Mouse (Mus musculus): ENCODE data around the gene Arv1. TPM values are rescaled to one million over a fixed set of nuclear protein-coding genes. Genes with fewer than 3 reads are reported as not detected.

Arv1 gene
- polyA plus RNA-seq, 1 experiment from 2014 or later: 32.8 TPM

- Histone ChIP-seq H3K9me3 (no peaks in the 10 kb centered on the region), H3K36me3 (no peaks in the 10 kb centered on the region), H3K4me2 (peak overlapping the region; percentile 38), H3K4me3 (no peak overlapping the region), H3K27me3 (peaks cover 12% of the 10 kb centered on the region; the same call in 1 of the 2 replicates), H3K27ac (no peak overlapping the region), H3K4me1 (replicated peaks) (peaks cover 9% of the 10 kb centered on the region), H3K9ac (no peak overlapping the region)
- WGBS: 12% methylated on average over 16 of the region's 16 CpGs
- no peak for ATAC-seq (ENCODE audit: low FRiP score)
Observed at GRCm38 (mm10) chr8:124775695-124776094, 53.8 kb downstream of the Arv1 start.

GRCm38 (mm10) chr8:124780236-124780635, 58.3 kb downstream of the Arv1 start:
- Histone ChIP-seq H3K9me3 (no peaks in the 10 kb centered on the region), H3K4me1 (replicated peaks) (peaks cover 22% of the 10 kb centered on the region), H3K4me3 (no peak overlapping the region), H3K27me3 (0 out of 2 replicates have a peak, but pooled peaks cover 6% of the 10 kb centered on the region), H3K36me3 (no peaks in the 10 kb centered on the region), H3K4me2 (0 out of 2 replicates have a peak overlapping the region, but pooled peaks have one; percentile 23), H3K27ac (peak overlapping the region; percentile 80), H3K9ac (peak overlapping the region; percentile 49; the same call in 1 of the 2 replicates)
- peak; percentile 72 for ATAC-seq (ENCODE audit: low FRiP score)
- WGBS: 7% methylated on average over 7 of the region's 7 CpGs

- H3K9me3 ChIP-seq: no peaks in the 10 kb centered on the region
- no peak overlapping the region for H3K4me2 ChIP-seq
- H3K9ac ChIP-seq: no peak overlapping the region
- H3K27ac ChIP-seq: no peak overlapping the region
- H3K36me3 ChIP-seq: no peaks in the 10 kb centered on the region
- WGBS: 84% methylated on average over 3 of the region's 3 CpGs
- no peak for ATAC-seq (ENCODE audit: low FRiP score)
- H3K4me3 ChIP-seq: no peak overlapping the region
- H3K4me1 ChIP-seq (replicated peaks): peaks cover 19% of the 10 kb centered on the region
- H3K27me3 ChIP-seq: peaks cover 20% of the 10 kb centered on the region; the same call in 1 of the 2 replicates
Observed at GRCm38 (mm10) chr8:124782431-124782830, 60.5 kb downstream of the Arv1 start.

- no peak for ATAC-seq (ENCODE audit: low FRiP score)
- 91% methylated on average over 15 of the region's 15 CpGs for WGBS
- no peaks in the 10 kb centered on the region for H3K36me3 ChIP-seq
Observed at GRCm38 (mm10) chr8:124783228-124783627, 61.3 kb downstream of the Arv1 start.

More at GRCm38 (mm10) chr8:124783228-124783627, 61.3 kb downstream of the Arv1 start:
- no peak overlapping the region for H3K27ac ChIP-seq
- no peaks in the 10 kb centered on the region for H3K9me3 ChIP-seq
- H3K4me2 ChIP-seq: no peak overlapping the region
- peaks cover 19% of the 10 kb centered on the region for H3K4me1 ChIP-seq (replicated peaks)
- H3K4me3 ChIP-seq: no peak overlapping the region
- H3K27me3 ChIP-seq: peaks cover 19% of the 10 kb centered on the region; the same call in 1 of the 2 replicates
- H3K9ac ChIP-seq: no peak overlapping the region

Other genes starting within 250 kb of the Arv1 start
- 35.2 and 35.8 TPM in 2 replicates for gene Cog2, start 201.4 kb upstream of the Arv1 start, polyA plus RNA-seq (2015; fragmentation: Nextera tagmentation; extraction: Ambion mirVana)
- 0.17 and 0.26 TPM in 2 replicates for gene Agt, start 152.4 kb upstream of the Arv1 start, polyA plus RNA-seq (2015; fragmentation: Nextera tagmentation; extraction: Ambion mirVana)
- 0.06 and 0.10 TPM in 2 replicates for gene Capn9, start 146.0 kb upstream of the Arv1 start, polyA plus RNA-seq (2015; fragmentation: Nextera tagmentation; extraction: Ambion mirVana)
- gene 2310022B05Rik, start 58.8 kb upstream of the Arv1 start, polyA plus RNA-seq (2015; fragmentation: Nextera tagmentation; extraction: Ambion mirVana): 18.4 and 19.1 TPM in 2 replicates
- 58.6 and 61.6 TPM in 2 replicates for gene Ttc13, start 156 bp upstream of the Arv1 start, polyA plus RNA-seq (2015; fragmentation: Nextera tagmentation; extraction: Ambion mirVana)
- gene Fam89a, start 29.7 kb downstream of the Arv1 start, polyA plus RNA-seq (2015; fragmentation: Nextera tagmentation; extraction: Ambion mirVana): 3.1 and 3.2 TPM in 2 replicates
- gene Trim67, start 71.0 kb downstream of the Arv1 start, polyA plus RNA-seq (2015; fragmentation: Nextera tagmentation; extraction: Ambion mirVana): 20.5 and 20.6 TPM in 2 replicates
- gene Gnpat, start 140.9 kb downstream of the Arv1 start, polyA plus RNA-seq (2015; fragmentation: Nextera tagmentation; extraction: Ambion mirVana): 83.6 and 85.0 TPM in 2 replicates
- gene 2810004N23Rik, start 141.0 kb downstream of the Arv1 start, polyA plus RNA-seq (2015; fragmentation: Nextera tagmentation; extraction: Ambion mirVana): 30.4 and 32.1 TPM in 2 replicates
- 13.2 and 13.8 TPM in 2 replicates for gene Exoc8, start 175.6 kb downstream of the Arv1 start, polyA plus RNA-seq (2015; fragmentation: Nextera tagmentation; extraction: Ambion mirVana)
- gene Sprtn, start 175.7 kb downstream of the Arv1 start, polyA plus RNA-seq (2015; fragmentation: Nextera tagmentation; extraction: Ambion mirVana): 9.5 and 10.6 TPM in 2 replicates
- 16.9 and 17.2 TPM in 2 replicates for gene Egln1, start 227.2 kb downstream of the Arv1 start, polyA plus RNA-seq (2015; fragmentation: Nextera tagmentation; extraction: Ambion mirVana)